Mouse (Mus musculus) testis, adult 2 months (tissue): Measurements from ENCODE around the gene Lrp1. TPM values are rescaled to one million over a fixed set of nuclear protein-coding genes. Genes with fewer than 3 reads are reported as not detected.

ENCODE experiments used
- H3K27ac ChIP-seq: fragments of 200-500 bp; 2 replicates; pipeline ENCODE4 v1.5.1; 2012; ENCODE audit warnings: low read depth, low read length; ENCODE audit not compliant: control insufficient read depth, insufficient read depth
- H3K27me3 ChIP-seq: fragments of 200-500 bp; 2 replicates; pipeline ENCODE4 v1.6.1; 2012; ENCODE audit warnings: mild to moderate bottlenecking, low read length, moderate library complexity; ENCODE audit not compliant: control insufficient read depth, insufficient read depth
- H3K36me3 ChIP-seq: fragments of 200-500 bp; 2 replicates; pipeline ENCODE4 v1.6.1; 2012; ENCODE audit warnings: mild to moderate bottlenecking, low read length; ENCODE audit not compliant: control insufficient read depth, insufficient read depth
- H3K4me1 ChIP-seq: fragments of 200-500 bp; 2 replicates; pipeline ENCODE4 v1.6.1; 2012; ENCODE audit warnings: low read length; ENCODE audit not compliant: control insufficient read depth, insufficient read depth
- H3K4me3 ChIP-seq: fragments of 200-500 bp; 2 replicates; pipeline ENCODE4 v1.5.1; 2012; ENCODE audit warnings: low read depth, mild to moderate bottlenecking, low read length, moderate library complexity, mixed read lengths; ENCODE audit not compliant: control insufficient read depth
- CTCF ChIP-seq: fragments of 200-500 bp; IDR thresholded peaks from 2 replicates; pipeline ENCODE4 v1.5.1; 2012; ENCODE audit warnings: low read depth, mild to moderate bottlenecking, inconsistent platforms, low read length, moderate library complexity; ENCODE audit not compliant: control insufficient read depth, insufficient read depth, insufficient replicate concordance
- POLR2A ChIP-seq: fragments of 200-500 bp; IDR thresholded peaks from 2 replicates; pipeline ENCODE4 v1.6.1; 2012; ENCODE audit warnings: low read depth, mild to moderate bottlenecking, inconsistent platforms, low read length, moderate library complexity; ENCODE audit not compliant: control insufficient read depth
- polyA plus RNA-seq: library from polyadenylated mRNA; depleted of rRNA; stranded (reverse); fragments of >200 nt; gene quantifications from 2 replicates; pipeline ENCODE4 v1.2.3, GENCODE M21; 2012

The Lrp1 gene
- polyA plus RNA-seq, 1 experiment: 20.8 TPM

DNA sequence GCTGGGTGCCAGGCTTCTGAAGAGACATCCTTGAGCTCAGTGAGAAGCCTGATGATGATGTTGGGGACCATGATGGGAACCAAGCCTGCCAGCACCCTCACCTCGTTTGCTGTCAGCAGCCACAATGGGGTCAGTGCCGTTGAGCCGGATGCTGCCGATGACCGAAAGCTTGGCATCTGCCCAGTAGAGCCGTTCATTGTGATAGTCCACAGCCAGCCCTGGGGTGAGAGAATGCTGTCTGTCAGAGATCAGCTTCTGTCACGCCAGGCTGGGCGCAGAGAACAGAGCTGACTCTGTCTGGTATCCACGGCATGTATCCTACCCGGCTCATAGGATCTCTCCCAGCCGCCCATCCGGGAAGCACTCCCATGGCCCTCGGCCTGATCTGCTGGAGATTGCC lies 78.9 kb downstream of the Lrp1 start:
- Histone ChIP-seq H3K27ac (no peak overlapping the region), H3K36me3 (no peaks in the 10 kb centered on the region)
- TF ChIP-seq POLR2A (no peak), CTCF (no peak)

DNA sequence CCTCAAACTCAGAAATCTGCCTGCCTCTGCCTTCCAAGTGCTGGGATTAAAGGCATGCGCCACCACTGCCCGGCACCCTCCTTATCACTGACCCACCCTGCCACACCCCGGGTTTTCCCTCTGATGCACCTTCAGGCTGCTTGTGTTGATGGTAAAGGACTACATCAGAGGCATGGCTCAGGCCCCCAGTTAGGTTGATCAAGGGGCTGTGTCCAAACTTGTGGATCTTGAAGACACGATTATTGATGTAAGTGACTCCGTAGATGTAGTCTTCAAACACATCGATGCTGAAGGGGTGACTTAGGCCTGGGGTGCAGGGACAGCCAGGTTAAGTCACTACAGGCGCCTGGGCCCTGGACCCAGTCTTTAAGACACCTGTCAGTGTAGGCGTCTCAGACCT lies 79.4 kb downstream of the Lrp1 start:
- no peaks in the 10 kb centered on the region for H3K27me3 ChIP-seq
- TF ChIP-seq CTCF (no peak), POLR2A (no peak)
- H3K4me3 ChIP-seq: no peak overlapping the region
- H3K36me3 ChIP-seq: no peaks in the 10 kb centered on the region
- H3K4me1 ChIP-seq: no peaks in the 10 kb centered on the region
- no peak overlapping the region for H3K27ac ChIP-seq

More for the DNA sequence above, 78.9 kb downstream of the Lrp1 start:
- Histone ChIP-seq H3K27me3 (no peaks in the 10 kb centered on the region), H3K4me1 (no peaks in the 10 kb centered on the region), H3K4me3 (no peak overlapping the region)

DNA sequence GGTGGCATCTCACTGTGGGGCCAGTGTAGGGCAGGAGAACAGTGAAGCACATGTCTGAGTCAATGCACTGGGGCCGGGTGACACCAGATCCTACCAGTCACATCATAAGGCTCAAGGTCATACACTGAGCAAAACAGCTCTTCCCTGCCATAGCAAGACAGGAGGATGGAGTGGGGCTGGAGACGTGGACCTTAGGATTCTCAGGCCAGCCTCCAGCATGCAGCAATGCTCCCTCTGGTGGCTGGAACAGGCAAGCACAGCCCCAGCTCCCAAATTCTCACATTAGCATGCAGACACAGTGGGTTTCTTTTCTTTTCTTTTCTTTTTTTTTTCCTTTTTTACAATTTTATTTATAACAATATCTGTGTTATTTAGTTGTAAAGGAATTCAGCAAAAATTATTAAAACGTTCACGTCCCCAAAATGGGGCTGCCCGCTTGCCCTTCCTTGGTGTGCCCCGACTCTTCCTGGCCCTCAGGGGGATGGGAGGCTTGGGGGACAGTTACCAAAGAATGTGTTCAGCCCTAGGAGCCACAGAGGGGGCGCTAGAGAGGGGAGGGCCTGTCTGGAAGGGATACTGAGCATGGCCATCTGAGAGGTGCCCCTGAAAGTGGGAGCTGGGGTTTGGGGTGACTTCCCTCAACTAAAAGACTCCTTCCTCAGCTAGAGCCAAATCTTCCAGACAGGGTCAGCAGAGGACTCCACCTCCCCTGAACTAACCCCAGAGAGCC lies 82.9 kb downstream of the Lrp1 start:
- TF ChIP-seq POLR2A (no peak), CTCF (peak; percentile 87)
- H3K36me3 ChIP-seq: no peaks in the 10 kb centered on the region
- H3K4me1 ChIP-seq: peaks cover 10% of the 10 kb centered on the region
- peaks cover 3% of the 10 kb centered on the region for H3K27me3 ChIP-seq
- no peak overlapping the region for H3K4me3 ChIP-seq
- H3K27ac ChIP-seq: no peak overlapping the region

DNA sequence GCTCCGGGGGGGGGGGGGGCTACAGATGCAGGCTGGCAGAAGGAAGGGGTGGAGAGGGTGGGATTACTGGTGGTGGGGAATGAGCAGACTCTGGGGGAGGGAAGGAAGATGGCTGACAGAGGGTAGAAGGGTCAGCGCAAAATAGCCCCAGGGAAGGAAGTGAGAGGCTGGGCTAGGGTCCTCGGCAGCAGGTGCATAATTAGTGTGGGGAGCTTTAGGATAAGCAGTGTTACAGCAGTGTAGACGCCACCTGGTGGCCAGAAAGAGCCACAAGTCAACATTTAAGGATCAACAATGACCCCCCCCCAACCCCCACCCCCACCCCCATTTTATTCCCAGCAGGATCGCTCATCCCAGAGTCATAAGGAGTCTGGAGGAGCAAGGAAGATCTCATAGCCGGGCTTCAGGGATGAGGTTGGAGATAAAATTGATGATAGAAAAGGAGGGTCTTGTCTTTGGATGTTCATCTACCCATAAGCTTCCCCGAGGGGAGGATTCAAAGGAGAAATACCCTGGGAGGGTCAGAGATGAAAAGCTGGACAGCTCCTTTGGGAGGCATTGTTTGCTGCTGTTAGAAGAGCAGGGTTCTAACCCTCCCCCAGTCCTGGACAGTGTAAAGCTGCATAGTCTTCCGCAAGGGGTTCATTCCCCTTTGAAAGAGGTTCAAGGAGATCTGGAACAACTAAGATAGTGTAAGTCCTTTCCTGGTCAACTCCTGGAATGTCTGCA lies 84.2 kb downstream of the Lrp1 start:
- no peak overlapping the region for H3K4me3 ChIP-seq
- H3K27me3 ChIP-seq: peaks cover 3% of the 10 kb centered on the region
- no peak for TF ChIP-seq POLR2A
- TF ChIP-seq CTCF: peak; percentile 12; the same call in 1 of the 2 replicates
- H3K27ac ChIP-seq: no peak overlapping the region
- H3K4me1 ChIP-seq: peaks cover 10% of the 10 kb centered on the region
- no peaks in the 10 kb centered on the region for H3K36me3 ChIP-seq

DNA sequence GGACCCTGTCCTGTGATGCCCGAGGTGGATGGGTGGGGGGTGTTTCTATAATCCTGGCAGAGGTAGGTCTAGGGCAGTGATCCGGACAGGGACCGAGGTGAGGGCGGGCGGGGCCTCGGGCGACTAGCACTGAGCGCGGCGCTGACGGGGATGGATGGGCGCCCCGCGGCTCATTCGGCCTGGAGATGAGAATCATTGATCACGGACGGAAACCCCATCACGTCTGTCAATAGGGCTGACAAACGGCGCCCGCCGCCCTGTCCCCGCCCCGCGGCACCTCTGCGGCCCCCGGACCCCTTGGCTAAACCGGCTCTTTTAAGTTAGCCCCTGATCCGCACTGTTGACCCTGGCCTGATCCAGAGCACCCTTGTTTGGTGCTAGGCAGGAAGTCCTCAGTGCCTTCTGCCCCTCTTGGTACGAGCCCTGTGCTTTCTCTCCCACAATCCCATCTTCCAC lies 86.0 kb downstream of the Lrp1 start:
- TF ChIP-seq POLR2A (no peak), CTCF (no peak)
- Histone ChIP-seq H3K27ac (no peak overlapping the region), H3K4me3 (no peak overlapping the region), H3K27me3 (peaks cover 3% of the 10 kb centered on the region), H3K36me3 (no peaks in the 10 kb centered on the region), H3K4me1 (peaks cover 10% of the 10 kb centered on the region)

DNA sequence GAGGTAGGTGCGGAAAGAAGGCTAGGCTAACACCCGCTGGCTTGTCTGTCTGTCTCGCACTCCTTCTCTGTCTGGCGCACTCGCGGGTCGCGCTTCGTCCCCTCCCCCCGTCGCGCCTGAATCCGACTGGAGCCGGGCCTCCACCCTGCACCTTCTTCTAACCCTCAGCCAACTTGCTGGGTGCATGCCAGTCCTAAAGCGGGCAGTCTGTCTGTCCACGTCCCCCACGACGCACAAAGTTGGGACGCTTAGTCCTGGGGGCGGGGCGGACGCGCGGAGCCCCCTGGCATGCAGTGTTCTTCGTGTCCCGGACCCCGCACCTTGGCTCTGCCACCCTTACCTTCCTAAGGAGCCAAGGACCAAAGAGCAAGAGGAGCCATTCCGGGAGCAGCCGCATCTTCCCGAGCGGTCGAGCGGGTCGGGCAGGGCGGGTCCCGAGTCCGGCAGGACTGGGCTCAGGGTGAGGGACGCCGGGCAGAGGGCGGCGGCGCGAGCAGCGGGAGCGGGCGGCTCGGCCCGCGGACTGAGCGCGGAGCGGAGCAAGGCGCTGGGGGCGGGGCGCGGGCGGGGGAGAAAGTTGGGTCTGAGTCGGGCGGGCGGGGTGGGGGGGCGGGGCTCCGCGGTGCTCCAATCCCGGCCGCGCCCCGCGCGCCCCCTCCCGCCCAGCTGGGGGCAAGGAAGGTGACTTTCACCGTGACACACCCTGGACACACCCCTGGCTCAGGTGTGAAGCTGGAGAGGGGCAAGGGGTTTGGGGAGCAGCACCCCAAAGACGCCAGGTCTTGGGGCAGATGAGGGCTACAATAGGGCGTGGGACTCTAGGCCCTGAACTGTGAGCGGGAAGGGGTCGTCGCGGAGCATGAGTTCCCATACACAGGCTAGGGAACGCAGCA lies 86.7 kb downstream of the Lrp1 start, which contains the start of gene Nxph4:
Gene Nxph4 (minus strand): TSS at position 524 of the 893 bp plus-strand sequence.
- H3K4me1 ChIP-seq: peaks cover 10% of the 10 kb centered on the region
- H3K27me3 ChIP-seq: peaks cover 3% of the 10 kb centered on the region
- peak within 1 kb of the TSS; percentile 59 for H3K4me3 ChIP-seq
- H3K27ac ChIP-seq: no peak within 1 kb of the TSS
- TF ChIP-seq CTCF (no peak), POLR2A (no peak)
- no peaks in the 10 kb centered on the region for H3K36me3 ChIP-seq
